Mouse (Mus musculus): ENCODE results near the gene Slc39a2. TPM values are rescaled to one million over a fixed set of nuclear protein-coding genes. Genes with fewer than 3 reads are reported as not detected.

Gene Slc39a2
- polyA plus RNA-seq, 2 experiments, result 0.15 TPM; not detected in 1

DNA sequence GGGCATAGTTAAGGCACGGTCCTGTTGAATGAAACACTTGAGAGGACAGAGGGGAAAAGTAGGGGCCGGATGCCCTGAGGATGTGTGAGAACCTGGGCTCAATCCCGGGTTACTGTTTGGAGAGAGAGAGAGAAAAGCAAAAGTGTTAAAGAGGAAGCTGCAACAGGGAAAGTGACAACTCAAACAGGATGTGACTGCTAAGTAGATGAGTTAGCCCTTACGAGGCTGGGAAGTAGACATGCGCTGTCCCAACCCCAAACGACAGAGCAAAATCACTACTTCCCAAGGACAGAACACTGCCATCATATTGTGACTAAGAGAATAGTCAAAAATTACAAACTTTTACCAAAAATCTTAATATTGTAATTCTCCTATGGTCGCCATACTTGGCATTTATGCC lies 49.5 kb downstream of the Slc39a2 start:
- Histone ChIP-seq H3K4me2 (ENCODE audit: low read depth) (no peak overlapping the region), H3K9me3 (ENCODE audit: control insufficient read depth, low read length) (no peaks in the 10 kb centered on the region), H3K9ac (replicated peaks) (no peak overlapping the region), H3K4me1 (replicated peaks; ENCODE audit: control insufficient read depth in 2 of 2, insufficient read depth in 2 of 2, low read length in 1 of 2) (peaks cover 0 to 6% of the 10 kb centered on the region in 2 experiments; a peak in 1 of 4 replicates), H3K36me3 (replicated peaks; ENCODE audit: control insufficient read depth, insufficient read depth, low read depth) (no peaks in the 10 kb centered on the region), H3K27ac (no peak overlapping the region), H3K4me3 (ENCODE audit: insufficient read depth in 1 of 2, low read depth in 2 of 2, low read length in 2 of 2) (no peak overlapping the region), H3K27me3 (ENCODE audit: control insufficient read depth, insufficient read depth, low read length) (no peaks in the 10 kb centered on the region)
- TF ChIP-seq CTCF (IDR thresholded peaks at IDR 0.05; ENCODE audit: low read depth), result no peak
- no peak for TF ChIP-seq EP300 (IDR thresholded peaks at IDR 0.05; ENCODE audit: low read depth)
- ATAC-seq (ENCODE audit: insufficient read depth), result no peak
- WGBS (ENCODE audit: insufficient replicate concordance), result 26% methylated on average over 7 of the region's 7 CpGs
- DNase-seq (ENCODE audit: low read depth in 3 of 3, low spot score in 3 of 3), result no peak

DNA sequence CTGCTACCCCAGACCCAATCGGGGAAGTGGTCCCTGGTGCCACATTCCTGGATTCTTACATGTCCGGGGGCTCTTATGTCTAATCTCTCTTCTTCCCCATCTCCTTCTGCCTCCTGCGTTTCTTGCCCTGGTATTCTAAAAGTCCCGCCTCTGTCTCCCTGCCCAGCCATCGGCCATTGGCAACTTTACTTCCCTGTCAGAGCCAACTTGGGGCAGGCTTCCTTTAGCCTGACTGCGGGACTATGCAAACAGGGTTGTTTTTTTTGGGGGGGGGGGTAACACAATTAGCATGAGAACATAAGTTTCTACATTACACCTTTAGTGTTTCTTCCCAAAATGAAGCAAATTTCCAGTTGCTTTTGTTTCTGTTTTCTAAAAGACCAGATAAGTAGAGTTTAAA lies 50.6 kb downstream of the Slc39a2 start:
- TF ChIP-seq CTCF (IDR thresholded peaks at IDR 0.05; ENCODE audit: low read depth) (no peak), EP300 (IDR thresholded peaks at IDR 0.05; ENCODE audit: low read depth) (no peak)
- Histone ChIP-seq H3K27ac (no peak overlapping the region), H3K36me3 (replicated peaks; ENCODE audit: control insufficient read depth, insufficient read depth, low read depth) (no peaks in the 10 kb centered on the region), H3K9ac (replicated peaks) (no peak overlapping the region), H3K4me1 (replicated peaks; ENCODE audit: control insufficient read depth in 2 of 2, insufficient read depth in 2 of 2, low read length in 1 of 2) (peaks cover 0 to 6% of the 10 kb centered on the region in 2 experiments; a peak in 1 of 4 replicates), H3K27me3 (ENCODE audit: control insufficient read depth, insufficient read depth, low read length) (no peaks in the 10 kb centered on the region), H3K9me3 (ENCODE audit: control insufficient read depth, low read length) (no peaks in the 10 kb centered on the region), H3K4me2 (ENCODE audit: low read depth) (no peak overlapping the region), H3K4me3 (ENCODE audit: insufficient read depth in 1 of 2, low read depth in 2 of 2, low read length in 2 of 2) (no peak overlapping the region)
- DNase-seq (ENCODE audit: low read depth in 3 of 3, low spot score in 3 of 3) (no peak), ATAC-seq (ENCODE audit: insufficient read depth) (no peak)
- WGBS (ENCODE audit: insufficient replicate concordance), result 64% methylated on average over 6 of the region's 6 CpGs

Other genes starting within 250 kb of the Slc39a2 start
- gene Gm17079, start 197.4 kb upstream of the Slc39a2 start, polyA plus RNA-seq (2012; rRNA removed), result not detected in 2 replicates
- gene Gm17079, start 197.4 kb upstream of the Slc39a2 start, polyA plus RNA-seq (2014; fragmentation: Nextera tagmentation; extraction: Ambion mirVana), result not detected in 2 replicates
- gene Gm5800, start 175.7 kb upstream of the Slc39a2 start, polyA plus RNA-seq (2012; rRNA removed), result not detected in 2 replicates
- gene Gm5800, start 175.7 kb upstream of the Slc39a2 start, polyA plus RNA-seq (2014; fragmentation: Nextera tagmentation; extraction: Ambion mirVana), result not detected in 2 replicates
- gene Ang4, start 119.3 kb upstream of the Slc39a2 start, polyA plus RNA-seq (2012; rRNA removed), result not detected in 2 replicates
- not detected in 2 replicates for gene Ang4, start 119.3 kb upstream of the Slc39a2 start, polyA plus RNA-seq (2014; fragmentation: Nextera tagmentation; extraction: Ambion mirVana)
- not detected in 2 replicates for gene AY358078, start 92.8 kb upstream of the Slc39a2 start, polyA plus RNA-seq (2012; rRNA removed)
- not detected in 2 replicates for gene AY358078, start 92.8 kb upstream of the Slc39a2 start, polyA plus RNA-seq (2014; fragmentation: Nextera tagmentation; extraction: Ambion mirVana)
- 13.2 and 25.0 TPM in 2 replicates for gene Ear6, start 39.2 kb upstream of the Slc39a2 start, polyA plus RNA-seq (2012; rRNA removed)
- 2.4 and 3.9 TPM in 2 replicates for gene Ear6, start 39.2 kb upstream of the Slc39a2 start, polyA plus RNA-seq (2014; fragmentation: Nextera tagmentation; extraction: Ambion mirVana)
- 7.5 and 9.5 TPM in 2 replicates for gene Mettl17, start 8.0 kb upstream of the Slc39a2 start, polyA plus RNA-seq (2012; rRNA removed)
- gene Mettl17, start 8.0 kb upstream of the Slc39a2 start, polyA plus RNA-seq (2014; fragmentation: Nextera tagmentation; extraction: Ambion mirVana), result 10.2 and 10.8 TPM in 2 replicates
- 11.6 and 11.7 TPM in 2 replicates for gene Ndrg2, start 21.3 kb downstream of the Slc39a2 start, polyA plus RNA-seq (2012; rRNA removed)
- 13.5 and 14.7 TPM in 2 replicates for gene Ndrg2, start 21.3 kb downstream of the Slc39a2 start, polyA plus RNA-seq (2014; fragmentation: Nextera tagmentation; extraction: Ambion mirVana)
- not detected in 2 replicates for gene Tppp2, start 25.5 kb downstream of the Slc39a2 start, polyA plus RNA-seq (2012; rRNA removed)
- not detected in 2 replicates for gene Tppp2, start 25.5 kb downstream of the Slc39a2 start, polyA plus RNA-seq (2014; fragmentation: Nextera tagmentation; extraction: Ambion mirVana)
- not detected in 2 replicates for gene Rnase13, start 29.9 kb downstream of the Slc39a2 start, polyA plus RNA-seq (2012; rRNA removed)
- gene Rnase13, start 29.9 kb downstream of the Slc39a2 start, polyA plus RNA-seq (2014; fragmentation: Nextera tagmentation; extraction: Ambion mirVana), result not detected in 2 replicates
- 14.1 and 15.3 TPM in 2 replicates for gene Arhgef40, start 91.8 kb downstream of the Slc39a2 start, polyA plus RNA-seq (2012; rRNA removed)
- 9.4 and 16.5 TPM in 2 replicates for gene Arhgef40, start 91.8 kb downstream of the Slc39a2 start, polyA plus RNA-seq (2014; fragmentation: Nextera tagmentation; extraction: Ambion mirVana)
- gene Tmem253, start 122.8 kb downstream of the Slc39a2 start, polyA plus RNA-seq (2012; rRNA removed), result 0.06 and 0.08 TPM in 2 replicates
- 0.24 TPM in 1 of 2 replicates, not detected in the other for gene Tmem253, start 122.8 kb downstream of the Slc39a2 start, polyA plus RNA-seq (2014; fragmentation: Nextera tagmentation; extraction: Ambion mirVana)
- 9.7 and 10.4 TPM in 2 replicates for gene Zfp219, start 127.8 kb downstream of the Slc39a2 start, polyA plus RNA-seq (2012; rRNA removed)
- 7.4 and 9.8 TPM in 2 replicates for gene Zfp219, start 127.8 kb downstream of the Slc39a2 start, polyA plus RNA-seq (2014; fragmentation: Nextera tagmentation; extraction: Ambion mirVana)
- not detected in 2 replicates for gene Olfr221, start 149.6 kb downstream of the Slc39a2 start, polyA plus RNA-seq (2012; rRNA removed)
- not detected in 2 replicates for gene Olfr221, start 149.6 kb downstream of the Slc39a2 start, polyA plus RNA-seq (2014; fragmentation: Nextera tagmentation; extraction: Ambion mirVana)
- 94.9 and 161 TPM in 2 replicates for gene Hnrnpc, start 211.1 kb downstream of the Slc39a2 start, polyA plus RNA-seq (2012; rRNA removed)
- 240 and 269 TPM in 2 replicates for gene Hnrnpc, start 211.1 kb downstream of the Slc39a2 start, polyA plus RNA-seq (2014; fragmentation: Nextera tagmentation; extraction: Ambion mirVana)
- 0.31 and 0.41 TPM in 2 replicates for gene Rpgrip1, start 217.8 kb downstream of the Slc39a2 start, polyA plus RNA-seq (2012; rRNA removed)
- 48.5 and 50.1 TPM in 2 replicates for gene Rpgrip1, start 217.8 kb downstream of the Slc39a2 start, polyA plus RNA-seq (2014; fragmentation: Nextera tagmentation; extraction: Ambion mirVana)